In the genomic region with DNA sequence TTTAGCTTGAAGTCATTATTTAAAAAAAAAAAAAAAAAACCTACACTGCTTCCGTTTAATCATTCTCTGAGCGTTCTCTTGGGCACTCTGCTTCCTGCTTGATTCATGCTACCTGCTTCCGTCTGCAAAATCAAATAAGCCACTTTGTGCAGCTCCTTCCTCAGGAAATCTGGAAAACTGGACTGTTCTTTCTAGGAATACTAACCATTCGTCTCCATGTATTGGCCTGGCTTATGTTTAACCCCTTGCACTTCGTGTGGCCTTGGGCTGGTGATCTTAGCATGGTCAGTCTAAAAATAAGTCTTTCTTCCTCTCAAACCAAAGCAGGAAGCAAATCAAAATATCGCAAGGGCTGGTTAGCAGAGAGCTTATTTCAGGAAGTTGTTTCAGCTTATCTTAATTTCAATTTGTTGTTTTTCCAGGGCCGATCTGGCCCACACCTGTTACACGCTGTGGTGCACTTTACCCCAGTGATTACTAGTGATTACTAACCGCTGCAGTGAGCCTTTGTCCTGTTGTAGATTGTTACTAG, we compare ENCODE assay signal across 9 mouse cellular contexts.
DNase-seq lines count a peak whose midpoint lies in the region.
"Had no signal": no experiment of that assay in that cellular context is flagged by ENCODE, and none has a peak within 500 bp of the region (broad histone marks: within the 10 kb centered on the region; RNA-seq: fewer than 3 reads in every experiment).

No protein-coding gene starts in this region.

- peak; percentile 5 for DNase-seq in embryo, embryonic 10 days (ENCODE audit: low spot score)
- DNase-seq in embryo, embryonic 9.5 days (ENCODE audit: extremely low spot score): no peak
- peak; percentile 16 to 26 for DNase-seq in urinary bladder, postnatal 36 days (ENCODE audit: low spot score in 2 of 2)
- no peak for DNase-seq in urinary bladder, postnatal 25 days (ENCODE audit: low spot score)
- DNase-seq in kidney, postnatal 36 days: peak; percentile 7 to 9
- no peak for DNase-seq in right cerebral cortex, postnatal 36 days (ENCODE audit: low spot score in 2 of 2)
- no peak for DNase-seq in thymus, postnatal 25 days
- DNase-seq in frontal cortex, adult 2 months (ENCODE audit: extremely low spot score in 1 of 2, low spot score in 1 of 2): no peak
- DNase-seq: thymus, postnatal 14 days had no signal

Comparison
In these comparisons a context has a peak if more than half of its experiments do, and no peak if none do; other contexts are left out.
1. DNase-seq: peak in embryo, embryonic 10 days (single experiment), urinary bladder, postnatal 36 days (2 of 2) and kidney, postnatal 36 days (2 of 2); none in embryo, embryonic 9.5 days (single experiment), urinary bladder, postnatal 25 days (single experiment), right cerebral cortex, postnatal 36 days (0 of 2), thymus, postnatal 25 days (single experiment) and frontal cortex, adult 2 months (0 of 2).